Mouse (Mus musculus) lung, postnatal 0 days (tissue): Measurements from ENCODE around the gene Lmf1.

Experiments
- CTCF ChIP-seq: IDR thresholded peaks from 2 replicates; pipeline ENCODE4 v1.5.1; 2016; ENCODE audit warnings: antibody characterized with exemption, mild to moderate bottlenecking
- EP300 ChIP-seq: IDR thresholded peaks from 2 replicates; pipeline ENCODE4 v1.6.1; 2016; ENCODE audit warnings: antibody characterized with exemption, mild to moderate bottlenecking, control low read depth

DNA sequence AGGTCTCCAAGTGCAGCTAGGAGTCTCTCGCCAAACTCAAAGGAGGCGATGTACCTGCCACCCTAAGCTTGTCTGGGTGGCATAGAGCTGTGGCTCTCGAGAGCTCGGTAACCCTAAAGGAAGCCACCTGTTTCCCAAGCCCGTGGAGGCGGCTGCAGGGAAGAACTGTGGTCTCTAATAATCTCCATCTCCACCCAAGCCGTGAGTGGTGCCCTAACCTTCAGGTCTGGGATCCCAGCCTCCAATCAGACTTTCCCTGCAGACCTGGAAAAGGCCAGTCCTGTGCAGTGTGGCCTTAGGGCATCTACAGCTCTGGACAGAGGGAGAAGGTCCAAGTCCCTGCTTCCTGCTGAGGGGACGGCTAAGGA lies 7.4 kb upstream of the Lmf1 start:
- no peak for TF ChIP-seq CTCF
- no peak for TF ChIP-seq EP300
